Mouse (Mus musculus): Measurements from ENCODE around the gene Zfp36l2. TPM values are rescaled to one million over a fixed set of nuclear protein-coding genes. Genes with fewer than 3 reads are reported as not detected.

Gene Zfp36l2
- polyA plus RNA-seq, 1 experiment = 171 TPM

DNA sequence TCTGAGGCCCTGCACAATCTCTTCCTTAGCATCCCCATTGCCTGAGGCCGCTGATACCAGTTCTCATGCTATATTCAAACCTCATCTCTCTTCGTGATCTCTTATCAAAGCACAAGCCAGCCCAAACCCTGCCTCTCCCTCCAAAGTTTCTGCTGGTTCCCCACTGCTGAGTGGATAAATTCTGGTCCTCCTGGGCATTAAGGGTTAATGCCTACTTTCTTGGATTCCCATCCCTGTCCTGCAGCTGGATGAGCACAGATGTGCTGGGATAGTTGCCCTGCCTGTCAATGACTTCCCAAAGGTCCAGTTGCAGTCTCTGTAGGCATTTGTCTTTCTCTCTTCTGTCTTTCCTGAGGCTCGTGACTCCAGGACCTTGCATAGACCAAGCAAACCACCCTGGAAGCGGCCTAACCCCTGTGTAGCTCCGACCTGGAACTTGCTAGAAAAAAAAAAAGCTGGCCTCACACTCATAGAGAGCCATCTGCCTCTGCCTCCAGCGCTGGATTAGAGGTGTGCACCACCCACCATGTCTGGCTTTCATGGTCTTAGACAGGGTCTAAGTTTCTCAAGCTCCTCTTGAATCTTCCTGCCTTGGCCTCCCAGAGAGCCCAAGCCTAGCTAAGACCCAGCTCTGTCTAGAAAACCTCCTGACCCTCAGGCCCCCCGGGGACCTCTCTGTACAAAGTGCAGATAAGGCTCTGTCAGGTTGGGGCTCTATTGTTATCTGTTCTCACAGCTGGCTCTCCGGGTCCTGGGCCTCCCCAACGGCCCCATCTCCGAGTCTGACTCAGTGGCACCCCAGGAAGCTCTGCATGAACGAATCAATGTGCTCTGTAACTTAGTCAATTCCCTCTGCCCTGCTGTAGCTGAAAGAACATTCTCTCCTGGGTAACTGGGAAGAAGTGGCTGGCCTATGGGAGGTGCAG lies 40.3 kb downstream of the Zfp36l2 start:
- peaks cover 8% of the 10 kb centered on the region; the same call in 1 of the 2 replicates for H3K4me1 ChIP-seq (ENCODE audit: control insufficient read depth, insufficient read depth, low read length)

DNA sequence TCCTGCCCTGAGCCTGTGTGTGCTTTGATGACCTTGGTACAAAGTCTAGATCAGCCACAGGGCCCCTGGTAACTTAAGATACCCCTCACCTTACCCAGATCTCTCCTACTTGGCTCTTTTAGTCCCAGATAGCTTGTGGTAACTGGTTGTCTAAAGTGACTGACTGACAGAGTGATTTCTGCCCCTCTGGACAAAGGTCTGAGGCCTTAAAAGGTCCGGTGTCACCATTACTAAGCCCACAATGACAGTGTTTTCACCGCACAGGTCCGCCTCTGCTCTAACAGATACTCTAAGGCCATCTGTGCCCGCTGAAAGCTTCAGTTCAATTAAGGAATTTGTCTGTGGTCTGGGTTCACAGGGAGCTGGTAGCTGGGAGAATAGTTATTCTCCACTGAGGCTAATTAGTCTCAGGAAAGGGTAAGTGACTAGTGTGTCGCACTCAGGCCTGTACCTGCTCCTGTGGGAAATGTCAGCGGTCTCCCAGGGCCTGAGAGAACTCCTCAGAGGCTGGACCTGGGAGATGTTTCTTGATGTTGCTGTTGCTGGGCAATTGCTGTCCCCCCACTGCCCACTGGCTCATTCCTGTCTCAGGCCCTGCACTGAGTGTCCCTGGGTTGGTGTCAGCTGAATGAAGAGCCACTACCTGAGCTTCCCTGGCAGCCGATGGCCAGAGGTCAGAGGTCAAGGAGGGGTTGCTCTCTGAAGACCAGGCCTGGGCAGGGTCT lies 41.1 kb downstream of the Zfp36l2 start:
- Histone ChIP-seq H3K27ac (ENCODE audit: insufficient read depth, low read length) (no peak overlapping the region), H3K4me3 (ENCODE audit: insufficient read depth, low read length) (no peak overlapping the region), H3K4me1 (ENCODE audit: control insufficient read depth, insufficient read depth, low read length) (peaks cover 8% of the 10 kb centered on the region)
- TF ChIP-seq POLR2A (IDR thresholded peaks at IDR 0.05; ENCODE audit: low read depth, low read length) = no peak
- TF ChIP-seq CTCF (IDR thresholded peaks at IDR 0.05; ENCODE audit: borderline replicate concordance, insufficient read depth, low read length) = no peak

More for the DNA sequence above, 40.3 kb downstream of the Zfp36l2 start:
- TF ChIP-seq CTCF (IDR thresholded peaks at IDR 0.05; ENCODE audit: borderline replicate concordance, insufficient read depth, low read length) = no peak
- no peak for TF ChIP-seq POLR2A (IDR thresholded peaks at IDR 0.05; ENCODE audit: low read depth, low read length)
- no peak overlapping the region for H3K4me3 ChIP-seq (ENCODE audit: insufficient read depth, low read length)
- no peak overlapping the region for H3K27ac ChIP-seq (ENCODE audit: insufficient read depth, low read length)

DNA sequence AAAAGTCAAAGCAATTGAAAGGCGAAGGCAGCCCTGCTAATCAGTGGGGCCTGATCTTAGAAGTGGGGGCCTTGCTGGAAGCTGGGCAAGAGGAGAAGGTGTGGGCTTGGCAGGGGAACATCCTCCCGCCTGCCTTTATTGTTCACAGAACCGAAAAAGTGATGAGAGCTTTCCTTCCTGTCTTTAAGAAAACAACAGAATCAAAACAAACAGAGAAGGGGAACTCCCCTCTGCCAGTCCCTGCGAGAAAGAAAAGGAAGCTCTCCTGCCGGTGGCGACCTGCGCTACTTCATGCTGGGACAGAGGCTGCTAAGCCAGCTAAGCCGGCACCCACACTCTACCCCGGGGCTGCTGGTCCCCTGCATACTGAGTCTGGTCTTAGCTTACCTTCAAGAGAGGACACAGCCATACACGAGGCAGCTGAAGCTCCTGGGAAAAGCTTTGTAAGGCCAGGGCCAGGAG lies 41.9 kb downstream of the Zfp36l2 start:
- Histone ChIP-seq H3K4me1 (ENCODE audit: control insufficient read depth, insufficient read depth, low read length) (peaks cover 11% of the 10 kb centered on the region), H3K27ac (ENCODE audit: insufficient read depth, low read length) (no peak overlapping the region), H3K4me3 (ENCODE audit: insufficient read depth, low read length) (no peak overlapping the region)
- TF ChIP-seq POLR2A (IDR thresholded peaks at IDR 0.05; ENCODE audit: low read depth, low read length) (no peak), CTCF (IDR thresholded peaks at IDR 0.05; ENCODE audit: borderline replicate concordance, insufficient read depth, low read length) (no peak)

DNA sequence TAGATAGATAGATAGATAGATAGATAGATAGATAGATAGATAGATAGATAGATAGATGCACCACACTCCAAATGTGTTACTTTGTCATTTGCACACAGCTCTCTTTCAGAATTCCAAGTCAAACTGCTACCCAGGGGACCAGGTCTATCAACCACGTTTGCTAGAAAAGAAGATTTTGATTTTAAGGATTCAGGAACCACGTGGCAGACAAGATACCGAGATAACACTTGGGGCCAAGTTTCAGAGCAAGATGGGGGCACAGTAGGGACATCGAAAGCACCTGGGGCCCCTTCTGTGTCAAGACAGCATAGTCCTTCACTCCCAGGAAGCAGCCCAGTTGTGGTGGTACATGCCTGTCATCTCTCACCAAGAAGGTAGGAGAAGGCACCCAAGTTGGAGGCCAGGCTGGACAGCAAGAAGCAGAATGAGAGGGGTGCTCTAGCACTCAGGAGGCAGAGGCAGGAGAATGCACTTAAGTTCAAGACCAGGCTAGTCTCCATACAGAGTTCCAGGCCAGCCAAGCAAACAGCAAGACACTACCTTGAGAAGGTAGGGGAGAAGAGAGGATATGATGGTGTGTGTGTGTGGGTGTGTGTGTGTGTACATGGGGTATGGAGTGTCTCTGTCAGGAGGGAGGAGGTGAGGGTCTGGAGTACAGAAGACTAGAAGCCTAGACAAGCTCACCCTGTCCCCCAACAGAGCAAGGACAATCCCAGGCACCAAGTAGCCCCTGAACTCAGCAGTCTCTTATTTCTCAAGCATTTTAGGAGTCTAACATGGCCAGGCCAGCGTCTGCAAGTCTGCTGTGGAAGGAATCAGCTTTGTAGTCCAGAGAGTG lies 42.8 kb downstream of the Zfp36l2 start:
- Histone ChIP-seq H3K4me3 (ENCODE audit: insufficient read depth, low read length) (no peak overlapping the region), H3K4me1 (ENCODE audit: control insufficient read depth, insufficient read depth, low read length) (peaks cover 14% of the 10 kb centered on the region), H3K27ac (ENCODE audit: insufficient read depth, low read length) (no peak overlapping the region)
- TF ChIP-seq CTCF (IDR thresholded peaks at IDR 0.05; ENCODE audit: borderline replicate concordance, insufficient read depth, low read length) = no peak
- TF ChIP-seq POLR2A (IDR thresholded peaks at IDR 0.05; ENCODE audit: low read depth, low read length) = no peak

DNA sequence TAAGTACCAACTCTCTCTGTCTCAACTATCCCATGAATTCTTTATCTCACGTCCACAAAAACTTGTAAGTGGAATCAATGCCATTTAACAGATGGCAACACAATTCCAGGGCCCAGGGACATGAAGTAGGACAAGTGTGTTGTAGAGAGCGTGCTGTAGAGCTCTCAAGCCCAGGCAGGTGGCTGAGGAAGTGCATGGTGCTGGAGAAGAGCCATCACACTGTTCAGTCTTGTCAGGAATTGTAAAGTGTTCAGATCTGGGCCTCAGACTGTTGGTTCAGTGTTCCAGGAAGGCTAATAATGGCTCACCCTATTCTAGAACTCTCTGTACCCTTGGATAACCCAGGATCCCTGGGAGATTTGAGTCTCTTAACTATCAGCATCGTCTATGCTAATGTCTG lies 43.6 kb downstream of the Zfp36l2 start:
- H3K4me1 ChIP-seq (ENCODE audit: control insufficient read depth, insufficient read depth, low read length) = peaks cover 12% of the 10 kb centered on the region
- no peak overlapping the region for H3K27ac ChIP-seq (ENCODE audit: insufficient read depth, low read length)

DNA sequence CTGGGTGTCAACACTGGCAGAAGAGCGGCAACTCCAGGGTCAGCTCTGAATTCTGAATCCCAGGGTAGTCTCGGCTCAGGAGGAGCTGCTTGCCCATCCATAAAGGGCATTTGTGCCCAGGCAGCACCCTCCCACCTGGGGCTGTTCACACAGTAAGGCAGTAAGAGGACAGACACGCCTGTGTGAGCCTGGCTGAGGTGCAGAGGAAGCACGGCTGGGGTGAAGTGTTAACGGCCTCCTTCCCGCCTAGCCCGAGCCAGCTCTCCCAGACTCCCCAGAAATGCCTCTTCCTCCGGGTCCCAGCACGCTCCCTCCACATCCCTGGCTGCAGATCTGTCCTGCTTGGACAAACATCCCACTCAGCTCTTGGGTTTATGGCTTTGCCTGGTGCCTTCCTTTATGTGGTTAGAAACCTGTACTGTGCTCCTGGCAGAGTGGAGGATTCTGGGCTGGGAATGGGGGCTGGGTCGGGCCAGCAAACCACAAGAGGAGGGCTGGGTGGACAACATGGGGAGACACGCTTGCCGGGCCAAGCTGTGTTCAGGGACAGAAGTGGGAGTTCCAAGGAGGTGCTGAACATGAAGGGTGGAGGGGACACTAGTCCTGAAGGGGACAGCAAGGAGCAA lies 44.4 kb downstream of the Zfp36l2 start:
- no peak overlapping the region for H3K27ac ChIP-seq (ENCODE audit: insufficient read depth, low read length)
- H3K4me1 ChIP-seq (ENCODE audit: control insufficient read depth, insufficient read depth, low read length) = peaks cover 10% of the 10 kb centered on the region
- H3K4me3 ChIP-seq (ENCODE audit: insufficient read depth, low read length) = no peak overlapping the region
- no peak for TF ChIP-seq POLR2A (IDR thresholded peaks at IDR 0.05; ENCODE audit: low read depth, low read length)
- no peak for TF ChIP-seq CTCF (IDR thresholded peaks at IDR 0.05; ENCODE audit: borderline replicate concordance, insufficient read depth, low read length)

More for the DNA sequence above, 43.6 kb downstream of the Zfp36l2 start:
- TF ChIP-seq CTCF (IDR thresholded peaks at IDR 0.05; ENCODE audit: borderline replicate concordance, insufficient read depth, low read length) (no peak), POLR2A (IDR thresholded peaks at IDR 0.05; ENCODE audit: low read depth, low read length) (no peak)
- no peak overlapping the region for H3K4me3 ChIP-seq (ENCODE audit: insufficient read depth, low read length)

DNA sequence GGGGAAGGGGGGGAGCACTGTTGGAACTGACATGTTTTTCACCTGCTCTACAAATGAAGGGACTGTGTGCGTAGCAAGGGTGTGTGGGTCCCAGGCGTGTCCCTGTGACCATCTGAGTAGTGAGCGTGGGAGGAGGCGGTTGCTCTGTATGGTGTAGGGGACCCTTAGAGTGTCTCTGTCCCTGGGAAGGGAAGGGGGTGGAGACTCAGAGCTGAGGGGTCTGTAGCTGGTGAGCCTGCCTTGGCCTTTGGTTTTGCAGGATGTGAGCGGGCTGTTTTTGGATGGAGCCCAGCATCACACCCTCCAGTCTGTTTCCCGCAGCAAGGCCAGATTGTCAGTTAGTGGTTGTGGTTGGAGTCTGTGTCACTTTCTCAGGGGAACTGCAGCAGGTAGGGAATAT lies 46.1 kb downstream of the Zfp36l2 start:
- no peak overlapping the region for H3K4me3 ChIP-seq (ENCODE audit: insufficient read depth, low read length)
- H3K27ac ChIP-seq (ENCODE audit: insufficient read depth, low read length) = no peak overlapping the region
- H3K4me1 ChIP-seq (ENCODE audit: control insufficient read depth, insufficient read depth, low read length) = peaks cover 8% of the 10 kb centered on the region
- TF ChIP-seq CTCF (IDR thresholded peaks at IDR 0.05; ENCODE audit: borderline replicate concordance, insufficient read depth, low read length) (no peak), POLR2A (IDR thresholded peaks at IDR 0.05; ENCODE audit: low read depth, low read length) (no peak)

DNA sequence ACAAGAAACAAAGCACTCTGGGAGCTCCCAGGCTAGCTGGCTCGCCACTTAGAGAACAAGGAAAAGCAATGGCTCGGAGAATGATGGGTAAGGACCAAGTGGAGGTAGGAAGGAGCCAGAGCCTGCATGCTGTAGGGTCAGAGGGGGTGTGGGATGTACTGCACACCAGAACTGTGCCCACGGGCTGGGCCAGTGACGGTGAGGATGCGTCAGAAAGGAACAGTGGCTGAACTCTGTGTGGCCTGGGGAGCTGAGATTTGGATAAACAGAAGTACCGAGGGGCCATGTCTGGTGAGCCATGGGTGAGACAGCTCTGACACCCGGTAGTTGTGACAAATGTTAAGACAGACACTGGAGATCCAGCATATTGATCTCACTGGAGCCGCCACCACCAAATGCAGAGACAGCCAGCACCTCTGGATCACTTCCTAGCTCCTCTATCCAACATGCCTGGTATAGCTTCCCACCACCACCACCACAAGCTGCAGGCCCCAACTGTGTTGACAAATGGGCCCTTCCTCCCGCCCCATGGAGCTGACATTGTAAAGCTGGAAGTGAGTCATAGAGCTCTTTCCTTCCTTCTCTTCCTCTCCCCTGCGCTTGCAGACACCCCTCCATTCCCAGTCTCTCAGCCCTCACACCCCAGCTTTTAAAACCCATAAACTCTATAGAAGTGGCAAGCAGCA lies 46.8 kb downstream of the Zfp36l2 start:
- H3K27ac ChIP-seq (ENCODE audit: insufficient read depth, low read length) = no peak overlapping the region
- H3K4me3 ChIP-seq (ENCODE audit: insufficient read depth, low read length) = no peak overlapping the region
- TF ChIP-seq CTCF (IDR thresholded peaks at IDR 0.05; ENCODE audit: borderline replicate concordance, insufficient read depth, low read length) (no peak), POLR2A (IDR thresholded peaks at IDR 0.05; ENCODE audit: low read depth, low read length) (no peak)
- peaks cover 7% of the 10 kb centered on the region for H3K4me1 ChIP-seq (ENCODE audit: control insufficient read depth, insufficient read depth, low read length)

Data from embryonic fibroblast, embryonic 13.5 days (primary cell).